Mouse (Mus musculus) stomach, embryonic 14.5 days (tissue): ENCODE results near the gene Gldc. TPM values are rescaled to one million over a fixed set of nuclear protein-coding genes. Genes with fewer than 3 reads are reported as not detected.
"Not testable (repeated sequence)": the region's sequence is repeated elsewhere in the genome, so short reads cannot be mapped to it uniquely, and the experiment has no call there.

ENCODE experiments used
- ATAC-seq: fragments of 200-750 bp; cut with Nextera tagmentation; 2 replicates; pipeline ENCODE4 v1.8.0; 2017; ENCODE audit warnings: low read depth, moderate TSS enrichment; ENCODE audit not compliant: insufficient number of reproducible peaks, insufficient read depth, low FRiP score
- H3K27ac ChIP-seq: fragments of 300-500 bp; sonication (generic); 2 replicates; pipeline ENCODE4 v1.5.1; 2014; ENCODE audit warnings: mild to moderate bottlenecking, low read length, moderate library complexity, mixed read lengths
- H3K27me3 ChIP-seq: fragments of 300-500 bp; sonication (generic); 2 replicates; pipeline ENCODE4 v1.6.1; 2014; ENCODE audit warnings: low read length, control low read depth, mixed read lengths; ENCODE audit not compliant: control insufficient read depth, insufficient read depth
- H3K36me3 ChIP-seq: fragments of 300-500 bp; sonication (generic); 2 replicates; pipeline ENCODE4 v1.6.1; 2014; ENCODE audit warnings: mild to moderate bottlenecking, control low read depth, low read length, moderate library complexity, mixed read lengths; ENCODE audit not compliant: control insufficient read depth, insufficient read depth
- H3K4me1 ChIP-seq: fragments of 300-500 bp; sonication (generic); 2 replicates; pipeline ENCODE4 v1.6.1; 2014; ENCODE audit warnings: low read length, control low read depth, mixed read lengths; ENCODE audit not compliant: control insufficient read depth, insufficient read depth
- H3K4me2 ChIP-seq: fragments of 300-500 bp; sonication (generic); replicated peaks from 2 replicates; pipeline ENCODE4 v1.6.1; 2014; ENCODE audit warnings: low read depth, low read length, control low read depth
- H3K4me3 ChIP-seq: fragments of 300-500 bp; sonication (generic); 2 replicates; pipeline ENCODE4 v1.5.1; 2014; ENCODE audit warnings: low read depth, low read length, control low read depth
- H3K9ac ChIP-seq: fragments of 300-500 bp; sonication (generic); replicated peaks from 2 replicates; pipeline ENCODE4 v1.6.1; 2014; ENCODE audit warnings: low read depth, mild to moderate bottlenecking, control low read depth, low read length, moderate library complexity, mixed read lengths
- H3K9me3 ChIP-seq: fragments of 300-500 bp; sonication (generic); 2 replicates; pipeline ENCODE4 v1.6.1; 2016; ENCODE audit warnings: low read depth, low read length, control low read depth; ENCODE audit not compliant: control insufficient read depth
- WGBS: fragments of 180-500 bp; shearing (Covaris S2); extraction: QIAGEN DNeasy Blood & Tissue Kit; methylation state at CpG from one replicate; pipeline ENCODE4 v1.1.7; 2014; 5-methylcytosine and 5-hydroxymethylcytosine counted together
- polyA plus RNA-seq: library from polyadenylated mRNA; unstranded; fragments of >200 nt; fragmentation: Nextera tagmentation; extraction: Ambion mirVana; gene quantifications from 2 replicates; pipeline ENCODE4 v1.2.1, GENCODE M21; 2014

Gldc gene
- polyA plus RNA-seq, result 3.7 and 5.3 TPM in 2 replicates

GRCm38 (mm10) chr19:30174919-30175571 lies at the start of gene Gldc:
Gene Gldc, minus strand, starts transcription at chr19:30175429.
- H3K9ac ChIP-seq, result peak within 1 kb of the TSS; percentile 33
- peak within 1 kb of the TSS; percentile 54 for H3K4me3 ChIP-seq
- no peaks in the 10 kb centered on the region for H3K9me3 ChIP-seq
- peak; percentile 91 for ATAC-seq
- H3K4me1 ChIP-seq, result peaks cover 5% of the 10 kb centered on the region; the same call in 1 of the 2 replicates
- H3K27ac ChIP-seq, result no peak within 1 kb of the TSS
- H3K36me3 ChIP-seq, result no peaks in the 10 kb centered on the region
- WGBS, result under 1% methylated on average over 51 of the region's 53 CpGs
- H3K27me3 ChIP-seq, result 0 out of 2 replicates have a peak, but pooled peaks cover 10% of the 10 kb centered on the region
- peak within 1 kb of the TSS; percentile 100 for H3K4me2 ChIP-seq

GRCm38 (mm10) chr19:30222593-30222992 lies 47.4 kb upstream of the Gldc start:
- not testable (repeated sequence) for H3K4me3 ChIP-seq, H3K9me3 ChIP-seq, H3K27ac ChIP-seq, H3K27me3 ChIP-seq, H3K9ac ChIP-seq, H3K36me3 ChIP-seq, ATAC-seq, H3K4me2 ChIP-seq, H3K4me1 ChIP-seq
- 49% methylated on average over 8 of the region's 8 CpGs for WGBS

DNA sequence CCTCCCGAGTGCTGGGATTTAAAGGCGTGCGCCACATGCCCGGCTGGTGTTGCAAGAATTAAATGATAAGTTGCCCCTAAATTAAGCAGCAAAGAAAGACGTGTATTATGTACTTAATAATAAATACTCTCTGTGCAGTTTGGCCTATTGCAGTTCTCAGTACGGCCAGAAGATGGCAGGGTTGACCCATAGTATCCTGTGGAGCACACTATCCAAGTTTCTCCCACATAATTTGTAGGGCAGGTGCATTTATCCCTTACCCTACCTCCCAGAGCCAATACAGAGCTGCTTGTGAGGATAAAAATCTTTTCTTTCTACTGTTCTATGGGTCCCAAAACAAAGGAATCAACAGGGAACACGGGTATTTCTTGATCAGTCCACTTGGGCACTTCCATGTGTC lies 42.1 kb upstream of the Gldc start:
- Histone ChIP-seq H3K36me3 (no peaks in the 10 kb centered on the region), H3K4me1 (no peaks in the 10 kb centered on the region), H3K27me3 (no peaks in the 10 kb centered on the region), H3K9me3 (no peaks in the 10 kb centered on the region), H3K4me3 (no peak overlapping the region), H3K27ac (no peak overlapping the region), H3K9ac (no peak overlapping the region), H3K4me2 (no peak overlapping the region)
- WGBS, result 18% methylated on average over 7 of the region's 7 CpGs
- no peak for ATAC-seq

GRCm38 (mm10) chr19:30216186-30216585 lies 41.0 kb upstream of the Gldc start:
- H3K4me2 ChIP-seq, result no peak overlapping the region
- no peak overlapping the region for H3K4me3 ChIP-seq
- no peaks in the 10 kb centered on the region for H3K27me3 ChIP-seq
- H3K27ac ChIP-seq, result no peak overlapping the region
- 77% methylated on average over 4 of the region's 4 CpGs for WGBS
- H3K9ac ChIP-seq, result no peak overlapping the region
- H3K36me3 ChIP-seq, result no peaks in the 10 kb centered on the region
- no peaks in the 10 kb centered on the region for H3K4me1 ChIP-seq
- no peak for ATAC-seq
- H3K9me3 ChIP-seq, result no peaks in the 10 kb centered on the region

DNA sequence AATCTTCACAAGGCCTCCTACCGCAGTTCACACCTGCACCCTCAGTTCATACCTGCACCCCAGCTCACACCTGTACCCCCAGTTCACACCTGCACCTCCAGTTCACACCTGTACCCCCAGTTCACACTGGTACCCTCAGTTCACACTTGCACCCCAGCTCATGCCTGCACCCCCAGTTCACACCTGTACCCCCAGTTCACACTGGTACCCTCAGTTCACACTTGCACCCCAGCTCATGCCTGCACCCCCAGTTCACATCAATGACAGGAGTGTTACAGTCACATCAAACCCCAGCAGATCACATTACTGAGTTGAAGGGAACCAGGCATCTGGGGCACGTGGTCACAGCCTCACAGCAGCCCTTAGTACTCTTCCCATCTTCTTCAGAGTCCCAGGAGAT lies 40.5 kb upstream of the Gldc start:
- H3K9me3 ChIP-seq, H3K27ac ChIP-seq, H3K27me3 ChIP-seq, ATAC-seq, H3K36me3 ChIP-seq, H3K9ac ChIP-seq, H3K4me2 ChIP-seq, H3K4me1 ChIP-seq, H3K4me3 ChIP-seq: not testable (repeated sequence)
- 61% methylated on average over 2 of the region's 2 CpGs for WGBS

DNA sequence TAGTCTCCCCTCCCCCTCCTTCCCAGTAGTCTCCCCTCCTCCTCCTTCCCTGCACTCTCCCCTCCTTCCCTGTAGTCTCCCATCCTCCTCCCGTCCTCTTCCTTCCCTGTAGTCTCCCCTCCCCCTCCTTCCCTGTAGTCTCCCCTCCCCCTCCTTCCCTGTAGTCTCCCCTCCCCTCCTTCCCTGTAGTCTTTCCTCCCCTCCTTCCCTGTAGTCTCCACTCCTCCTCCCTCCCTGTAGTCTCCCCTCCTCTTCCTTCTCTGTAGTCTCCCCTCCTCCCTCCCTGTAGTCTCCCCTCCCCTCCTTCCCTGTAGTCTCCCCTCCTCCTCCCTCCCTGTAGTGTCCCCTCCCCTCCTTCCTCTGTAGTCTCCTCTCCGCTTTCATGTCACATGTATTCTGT lies 38.8 kb upstream of the Gldc start:
- Histone ChIP-seq H3K9ac (no peak overlapping the region), H3K36me3 (no peaks in the 10 kb centered on the region), H3K4me1 (no peaks in the 10 kb centered on the region), H3K27me3 (no peaks in the 10 kb centered on the region), H3K4me3 (no peak overlapping the region), H3K4me2 (no peak overlapping the region), H3K9me3 (no peaks in the 10 kb centered on the region), H3K27ac (no peak overlapping the region)
- ATAC-seq, result no peak
- WGBS, result 33% methylated on average over 2 of the region's 2 CpGs

DNA sequence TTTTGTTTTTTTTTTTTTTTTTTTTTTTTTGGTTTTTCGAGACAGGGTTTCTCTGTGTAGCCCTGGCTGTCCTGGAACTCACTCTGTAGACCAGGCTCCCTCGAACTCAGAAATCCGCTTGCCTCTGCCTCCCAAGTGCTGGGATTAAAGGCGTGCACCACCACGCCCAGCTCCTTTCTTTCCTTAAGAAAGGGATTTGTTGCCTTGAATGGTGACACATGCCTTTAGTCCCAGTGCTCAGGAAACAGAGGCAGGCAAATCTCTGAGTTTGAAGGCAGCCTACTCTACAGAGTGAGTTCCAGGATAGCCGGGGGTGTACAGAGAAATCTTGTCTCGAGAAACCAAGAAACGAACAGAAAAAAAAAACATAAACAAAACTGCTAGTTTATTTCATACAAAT lies 33.8 kb upstream of the Gldc start:
- H3K4me1 ChIP-seq, H3K36me3 ChIP-seq, H3K4me2 ChIP-seq, H3K9ac ChIP-seq, H3K4me3 ChIP-seq, ATAC-seq, H3K27ac ChIP-seq, H3K9me3 ChIP-seq, H3K27me3 ChIP-seq: not testable (repeated sequence)
- 80% methylated on average over 8 of the region's 8 CpGs for WGBS

- Histone ChIP-seq H3K4me2 (no peak overlapping the region), H3K4me3 (no peak overlapping the region), H3K9ac (no peak overlapping the region), H3K9me3 (no peaks in the 10 kb centered on the region), H3K4me1 (no peaks in the 10 kb centered on the region), H3K27ac (no peak overlapping the region), H3K36me3 (no peaks in the 10 kb centered on the region), H3K27me3 (no peaks in the 10 kb centered on the region)
- WGBS, result 75% methylated on average over 1 of the region's 1 CpGs
- ATAC-seq, result peak; percentile 33; the same call in 1 of the 2 replicates
These were observed 31.8 kb upstream of the Gldc start for GRCm38 (mm10) chr19:30206981-30207380.

DNA sequence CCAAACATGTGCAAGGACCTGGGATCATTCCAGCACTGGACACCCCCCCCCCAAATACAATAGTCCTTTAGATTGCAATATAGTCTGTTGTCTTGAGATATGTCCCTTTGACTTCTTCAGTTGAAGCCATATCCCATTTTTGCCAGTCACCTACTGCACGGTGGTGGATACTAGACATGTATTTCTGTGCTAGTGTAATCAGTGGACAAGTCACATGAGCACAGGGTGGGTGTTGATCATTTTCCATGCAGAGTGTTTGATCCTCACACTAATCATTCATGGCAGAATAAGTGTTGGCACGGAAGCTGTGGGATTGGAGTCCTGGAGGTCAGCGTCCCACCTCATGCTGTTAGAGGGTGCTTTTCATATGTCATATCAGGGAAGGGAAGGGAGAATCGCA lies 30.6 kb upstream of the Gldc start:
- no peaks in the 10 kb centered on the region for H3K9me3 ChIP-seq
- ATAC-seq, result no peak
- WGBS, result 82% methylated on average over 4 of the region's 4 CpGs
- no peak overlapping the region for H3K4me2 ChIP-seq
- no peaks in the 10 kb centered on the region for H3K27me3 ChIP-seq
- H3K36me3 ChIP-seq, result no peaks in the 10 kb centered on the region
- H3K4me3 ChIP-seq, result no peak overlapping the region
- no peak overlapping the region for H3K9ac ChIP-seq
- no peak overlapping the region for H3K27ac ChIP-seq
- no peaks in the 10 kb centered on the region for H3K4me1 ChIP-seq
